Mouse (Mus musculus): ENCODE results near the gene Nos2. TPM values are rescaled to one million over a fixed set of nuclear protein-coding genes. Genes with fewer than 3 reads are reported as not detected.
"Not testable (repeated sequence)": the region's sequence is repeated elsewhere in the genome, so short reads cannot be mapped to it uniquely, and the experiment has no call there.

The Nos2 gene
- total RNA-seq, 2 experiments from 2014 or later = 0.20 to 0.64 TPM

DNA sequence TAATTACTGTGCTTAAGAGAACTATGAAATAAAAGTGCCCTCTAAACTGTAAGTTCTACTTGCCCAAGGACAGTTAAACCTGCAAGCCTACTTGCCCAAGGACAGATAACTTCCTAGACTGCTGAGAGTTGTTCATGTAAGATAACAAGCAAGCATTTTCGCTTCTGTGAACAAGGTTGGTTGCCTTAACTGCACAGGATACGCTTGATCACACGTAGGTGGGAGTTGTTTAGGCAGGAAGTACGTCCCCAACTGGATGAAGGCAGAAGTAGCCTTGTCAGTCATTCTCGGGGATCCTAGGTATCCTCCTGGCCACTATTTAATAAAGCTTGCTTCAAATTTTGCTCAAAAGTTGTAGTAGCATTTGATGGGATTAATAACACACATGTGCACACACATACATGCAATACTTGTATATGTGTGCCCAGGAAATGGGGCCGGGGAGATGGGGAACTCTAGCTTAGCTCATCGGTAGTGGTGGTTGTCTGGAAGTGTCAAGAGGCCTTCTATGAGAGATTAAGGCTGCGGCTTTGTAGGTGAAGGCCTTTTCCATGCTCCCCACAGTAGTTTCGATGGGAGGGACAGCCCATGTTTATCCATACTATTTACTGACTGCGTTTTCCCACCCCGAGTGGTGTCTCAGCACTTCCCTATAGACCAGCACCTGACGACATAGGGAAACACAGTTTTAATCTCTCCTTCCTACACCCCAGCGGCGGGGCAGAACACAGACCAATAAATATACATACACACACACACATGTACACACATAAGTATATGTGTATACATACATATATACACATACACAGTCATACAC, 85.2 kb downstream of the Nos2 start:
- Histone ChIP-seq H3K4me3 (no peak overlapping the region), H3K27ac (no peak overlapping the region)
- TF ChIP-seq CTCF (conservative IDR thresholded peaks at IDR 0.05) = no peak
- DNase-seq (ENCODE audit: low spot score in 2 of 2) = no peak

DNA sequence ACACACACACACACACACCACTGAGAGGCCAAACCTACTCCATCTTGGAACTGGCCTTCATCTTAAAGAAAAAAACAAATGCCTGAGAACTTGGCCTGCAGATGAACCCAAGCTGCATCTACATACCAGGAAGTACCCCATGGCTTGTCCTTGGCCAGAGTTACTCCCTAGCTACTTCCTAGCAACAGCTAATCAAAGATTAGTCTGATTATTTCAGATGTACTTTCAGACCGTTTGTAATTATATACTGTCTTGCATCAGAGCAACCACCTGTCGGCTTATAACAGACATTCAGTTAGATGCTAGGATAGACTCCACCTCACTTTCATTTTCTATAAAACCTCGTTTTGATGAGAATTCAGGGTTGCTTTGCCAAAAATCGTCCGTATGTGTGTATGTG, 85.8 kb downstream of the Nos2 start:
- Histone ChIP-seq H3K4me3 (no peak overlapping the region), H3K27ac (no peak overlapping the region)
- TF ChIP-seq CTCF (conservative IDR thresholded peaks at IDR 0.05) = no peak
- no peak for DNase-seq (ENCODE audit: low spot score in 2 of 2)

DNA sequence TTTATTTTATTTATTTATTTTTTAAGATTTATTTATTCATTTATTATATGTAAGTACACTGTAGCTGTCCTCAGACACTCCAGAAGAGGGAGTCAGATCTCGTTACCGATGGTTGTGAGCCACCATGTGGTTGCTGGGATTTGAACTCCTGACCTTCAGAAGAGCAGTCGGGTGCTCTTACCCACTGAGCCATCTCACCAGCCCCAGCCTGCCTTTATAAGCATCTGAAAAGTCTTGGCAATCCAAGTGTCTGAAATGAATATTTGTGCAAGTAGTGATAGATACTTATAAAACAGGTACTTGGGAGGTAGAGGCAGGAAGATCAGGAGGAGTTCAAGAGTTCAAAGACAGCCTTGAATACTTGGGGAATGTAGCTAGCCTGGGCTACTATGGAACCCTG, 86.8 kb downstream of the Nos2 start:
- not testable (repeated sequence) for DNase-seq (ENCODE audit: low spot score in 2 of 2); H3K27ac ChIP-seq; H3K4me3 ChIP-seq

GRCm38 (mm10) chr11:79008007-79008775, 87.6 kb downstream of the Nos2 start:
- H3K4me3 ChIP-seq = no peak overlapping the region
- no peak for TF ChIP-seq CTCF (conservative IDR thresholded peaks at IDR 0.05)
- no peak overlapping the region for H3K27ac ChIP-seq
- DNase-seq (ENCODE audit: low spot score in 2 of 2) = no peak

DNA sequence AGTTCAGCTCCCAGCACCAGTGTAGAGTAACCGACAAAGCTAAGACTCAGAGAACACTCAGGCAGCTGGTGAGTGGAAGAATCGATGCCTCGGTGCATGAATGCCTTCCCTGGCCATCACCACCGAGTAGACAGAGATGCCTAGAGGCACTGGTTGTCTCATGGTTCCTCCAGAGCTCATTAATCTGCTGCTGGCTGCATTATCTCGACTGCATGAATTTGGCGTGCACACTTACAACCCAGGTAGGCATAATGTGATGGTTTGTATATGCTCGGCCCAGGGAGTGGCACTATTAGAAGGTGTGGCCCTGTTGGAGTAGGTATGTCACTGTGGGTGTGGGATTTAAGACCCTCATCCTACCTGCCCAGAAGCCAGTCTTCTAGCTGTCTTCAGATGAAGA, 88.3 kb downstream of the Nos2 start:
- no peak for TF ChIP-seq CTCF (conservative IDR thresholded peaks at IDR 0.05)
- no peak for DNase-seq (ENCODE audit: low spot score in 2 of 2)
- H3K27ac ChIP-seq = no peak overlapping the region
- H3K4me3 ChIP-seq = no peak overlapping the region

Other genes with a start within 250 kb of the Nos2 start
- gene Nlk, start 223.4 kb upstream of the Nos2 start, total RNA-seq (2021) = 10 to 100 TPM; 39.3 to 43.0 TPM
- gene Ccnq, start 169.1 kb upstream of the Nos2 start, total RNA-seq (2021) = 10 to 100 TPM; 20.0 to 20.7 TPM
- gene Lyrm9, start 94.2 kb upstream of the Nos2 start, total RNA-seq (2021) = 10 to 100 TPM; 20.6 to 22.0 TPM
- 1 to 10 TPM; 4.0 to 4.1 TPM for gene Lgals9, start 64.2 kb downstream of the Nos2 start, total RNA-seq (2021)
- 100 to 1,000 TPM; 230 to 231 TPM for gene Ksr1, start 225.6 kb downstream of the Nos2 start, total RNA-seq (2021)